Mouse (Mus musculus) liver, embryonic 14.5 days (tissue): ENCODE results near the gene Apoa1. TPM values are rescaled to one million over a fixed set of nuclear protein-coding genes. Genes with fewer than 3 reads are reported as not detected.

Source experiments
- ATAC-seq: fragments of 200-750 bp; cut with Nextera tagmentation; 2 replicates; pipeline ENCODE4 v1.8.0; 2017; ENCODE audit warnings: moderate number of reproducible peaks, mild to moderate bottlenecking, moderate library complexity; ENCODE audit not compliant: insufficient read depth
- DNase-seq, 3 experiments: peaks; one replicate each; pipeline ENCODE4 v3.0.0-alpha.2; 2012 to 2013; ENCODE audit warnings: low read depth in 3 of 3, low spot score in 3 of 3
- H3K27ac ChIP-seq: fragments of 300-500 bp; sonication (generic); 2 replicates; pipeline ENCODE4 v1.5.1; 2014; ENCODE audit warnings: moderate library complexity, mild to moderate bottlenecking, control low read depth, inconsistent platforms
- H3K27me3 ChIP-seq: fragments of 300-500 bp; sonication (generic); 2 replicates; pipeline ENCODE4 v1.6.1; 2014; ENCODE audit warnings: mild to moderate bottlenecking, low read length, moderate library complexity; ENCODE audit not compliant: control insufficient read depth, insufficient read depth
- H3K36me3 ChIP-seq: fragments of 300-500 bp; sonication (generic); replicated peaks from 2 replicates; pipeline ENCODE4 v1.6.1; 2014; ENCODE audit warnings: low read depth; ENCODE audit not compliant: control insufficient read depth, insufficient read depth
- H3K4me1 ChIP-seq, 2 experiments: fragments of 200-500 bp in 1 of 2; fragments of 300-500 bp in 1 of 2; sonication (generic) in 1 of 2; replicated peaks; 2 replicates each; pipeline ENCODE4 v1.6.1; 2012 to 2014; ENCODE audit warnings: antibody characterized with exemption in 1 of 2, inconsistent platforms in 1 of 2, low read length in 1 of 2; ENCODE audit not compliant: control insufficient read depth in 2 of 2, insufficient read depth in 2 of 2
- H3K4me2 ChIP-seq: fragments of 300-500 bp; sonication (generic); 2 replicates; pipeline ENCODE4 v1.6.1; 2014; ENCODE audit warnings: low read depth, mild to moderate bottlenecking, control low read depth, moderate library complexity
- H3K4me3 ChIP-seq, 2 experiments: fragments of 200-500 bp in 1 of 2; fragments of 300-500 bp in 1 of 2; sonication (generic) in 1 of 2; 2 replicates each; pipeline ENCODE4 v1.5.1; 2012 to 2014; ENCODE audit warnings: low read depth in 2 of 2, low read length in 2 of 2, mild to moderate bottlenecking in 2 of 2, control low read depth in 1 of 2, inconsistent platforms in 1 of 2, moderate library complexity in 1 of 2; ENCODE audit not compliant: insufficient read depth in 1 of 2
- H3K9ac ChIP-seq: fragments of 300-500 bp; sonication (generic); replicated peaks from 2 replicates; pipeline ENCODE4 v1.6.1; 2014; ENCODE audit warnings: mild to moderate bottlenecking, control low read depth, moderate library complexity
- H3K9me3 ChIP-seq: fragments of 300-500 bp; sonication (generic); 2 replicates; pipeline ENCODE4 v1.6.1; 2016; ENCODE audit warnings: low read length, mixed read lengths; ENCODE audit not compliant: control insufficient read depth
- CTCF ChIP-seq: IDR thresholded peaks from 2 replicates; pipeline ENCODE4 v1.5.1; 2016; ENCODE audit warnings: antibody characterized with exemption, low read depth, control low read depth
- EP300 ChIP-seq: IDR thresholded peaks from 2 replicates; pipeline ENCODE4 v1.6.1; 2016; ENCODE audit warnings: antibody characterized with exemption, low read depth
- WGBS: fragments of 180-500 bp; shearing (Covaris S2); extraction: QIAGEN DNeasy Blood & Tissue Kit; methylation state at CpG from one replicate; pipeline ENCODE4 v1.1.7; 2014; ENCODE audit not compliant: insufficient replicate concordance; 5-methylcytosine and 5-hydroxymethylcytosine counted together
- polyA plus RNA-seq, 2 experiments: library from polyadenylated mRNA; depleted of rRNA in 1 of 2; stranded (reverse) in 1 of 2; unstranded in 1 of 2; fragments of >200 nt; fragmentation: Nextera tagmentation in 1 of 2; extraction: Ambion mirVana in 1 of 2; gene quantifications; 2 replicates each; pipeline versions ENCODE4 v1.2.1 to v1.2.3; 2012 to 2014

Gene Apoa1
- polyA plus RNA-seq, 2 experiments, result 1,404 to 3,278 TPM

GRCm38 (mm10) chr9:46246752-46247324 lies 18.5 kb downstream of the Apoa1 start:
- 21% methylated on average over 11 of the region's 11 CpGs for WGBS
- TF ChIP-seq CTCF, result peak; percentile 81
- no peak for TF ChIP-seq EP300

GRCm38 (mm10) chr9:46256177-46256576 lies 27.8 kb downstream of the Apoa1 start:
- H3K9me3 ChIP-seq, result no peaks in the 10 kb centered on the region
- H3K4me2 ChIP-seq, result no peak overlapping the region
- ATAC-seq, result no peak
- H3K9ac ChIP-seq, result no peak overlapping the region
- no peak for DNase-seq
- peaks cover 0 to 2% of the 10 kb centered on the region in 2 experiments; a peak in 1 of 4 replicates for H3K4me1 ChIP-seq
- TF ChIP-seq CTCF (no peak), EP300 (no peak)
- WGBS, result 61% methylated on average over 7 of the region's 7 CpGs
- no peaks in the 10 kb centered on the region for H3K36me3 ChIP-seq
- no peak overlapping the region for H3K27ac ChIP-seq
- H3K4me3 ChIP-seq, result no peak overlapping the region
- no peaks in the 10 kb centered on the region for H3K27me3 ChIP-seq

More at GRCm38 (mm10) chr9:46246752-46247324, 18.5 kb downstream of the Apoa1 start:
- Histone ChIP-seq H3K4me1 (no peaks in the 10 kb centered on the region), H3K9ac (no peak overlapping the region), H3K27ac (no peak overlapping the region), H3K4me2 (peak overlapping the region; percentile 15; the same call in 1 of the 2 replicates), H3K27me3 (no peaks in the 10 kb centered on the region), H3K4me3 (no peak overlapping the region), H3K36me3 (no peaks in the 10 kb centered on the region), H3K9me3 (no peaks in the 10 kb centered on the region)
- DNase-seq (peak in 2 of 3 experiments; percentile 28 to 50), ATAC-seq (no peak)

DNA sequence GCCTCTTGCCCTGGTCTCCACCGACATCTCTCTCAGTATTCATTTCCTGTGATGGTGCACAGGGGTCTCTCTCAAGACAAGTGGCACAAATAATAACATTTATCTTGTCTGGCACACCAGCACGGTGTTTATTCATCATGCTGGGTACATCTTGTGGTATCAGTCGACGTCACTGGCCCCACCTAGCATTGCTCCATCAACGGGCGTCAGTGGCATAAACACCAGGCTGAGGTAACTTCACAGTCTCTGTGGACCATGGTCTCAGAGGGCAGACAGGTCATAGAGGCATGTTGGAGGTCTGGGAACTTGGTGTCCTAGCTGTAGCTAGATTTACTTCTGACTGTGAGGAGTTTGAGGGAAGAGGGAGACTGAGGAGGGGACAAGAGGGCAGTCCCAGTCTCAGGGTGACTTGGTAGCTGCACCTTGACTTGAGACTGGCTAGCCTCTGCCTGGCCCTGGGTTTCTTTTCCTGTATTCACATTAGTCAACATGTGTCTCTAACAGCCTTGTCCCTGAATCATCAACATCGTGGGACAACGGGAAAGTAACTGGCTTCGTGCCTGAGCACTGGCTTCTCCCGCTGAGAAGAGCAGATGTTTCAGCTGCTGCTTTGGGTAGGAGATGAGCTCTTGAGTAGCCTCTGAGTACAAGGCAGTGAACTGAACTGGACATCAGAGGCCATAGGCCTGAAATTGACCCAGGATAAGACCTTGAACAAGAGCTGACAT lies 28.4 kb downstream of the Apoa1 start:
- Histone ChIP-seq H3K9me3 (no peaks in the 10 kb centered on the region), H3K4me3 (no peak overlapping the region), H3K27ac (no peak overlapping the region), H3K27me3 (no peaks in the 10 kb centered on the region), H3K36me3 (no peaks in the 10 kb centered on the region), H3K4me2 (no peak overlapping the region), H3K9ac (no peak overlapping the region), H3K4me1 (peaks cover 0 to 2% of the 10 kb centered on the region in 2 experiments; a peak in 1 of 4 replicates)
- TF ChIP-seq EP300, result no peak
- TF ChIP-seq CTCF, result no peak
- WGBS, result 66% methylated on average over 10 of the region's 10 CpGs
- ATAC-seq (no peak), DNase-seq (no peak)

GRCm38 (mm10) chr9:46257546-46257945 lies 29.2 kb downstream of the Apoa1 start:
- TF ChIP-seq EP300 (no peak), CTCF (no peak)
- WGBS, result 59% methylated on average over 3 of the region's 3 CpGs
- ATAC-seq (no peak), DNase-seq (no peak)
- Histone ChIP-seq H3K27me3 (no peaks in the 10 kb centered on the region), H3K9me3 (no peaks in the 10 kb centered on the region), H3K4me2 (no peak overlapping the region), H3K27ac (no peak overlapping the region), H3K4me1 (peaks cover 0 to 2% of the 10 kb centered on the region in 2 experiments; a peak in 1 of 4 replicates), H3K9ac (no peak overlapping the region), H3K36me3 (no peaks in the 10 kb centered on the region), H3K4me3 (no peak overlapping the region)

GRCm38 (mm10) chr9:46259111-46259510 lies 30.7 kb downstream of the Apoa1 start:
- Histone ChIP-seq H3K36me3 (no peaks in the 10 kb centered on the region), H3K27ac (no peak overlapping the region), H3K4me2 (no peak overlapping the region), H3K9ac (no peak overlapping the region), H3K27me3 (no peaks in the 10 kb centered on the region), H3K9me3 (no peaks in the 10 kb centered on the region), H3K4me1 (peaks cover 0 to 2% of the 10 kb centered on the region in 2 experiments; a peak in 1 of 4 replicates), H3K4me3 (no peak overlapping the region)
- no peak for DNase-seq
- ATAC-seq, result no peak
- 61% methylated on average over 6 of the region's 6 CpGs for WGBS
- TF ChIP-seq CTCF (no peak), EP300 (no peak)
